Mouse (Mus musculus) cerebellum, adult 2 months (tissue): Measurements from ENCODE around the gene 6820408C15Rik. TPM values are rescaled to one million over a fixed set of nuclear protein-coding genes. Genes with fewer than 3 reads are reported as not detected.

Experiments used
- DNase-seq, 2 experiments: peaks; one replicate each; pipeline ENCODE4 v3.0.0; 2021
- H3K27ac ChIP-seq: fragments of 200-500 bp; 2 replicates; pipeline ENCODE4 v1.5.1; 2012; ENCODE audit warnings: low read length, control low read depth, inconsistent platforms; ENCODE audit not compliant: insufficient read depth
- H3K27me3 ChIP-seq: fragments of 200-500 bp; 2 replicates; pipeline ENCODE4 v1.6.1; 2012; ENCODE audit warnings: inconsistent platforms, mild to moderate bottlenecking, low read length, moderate library complexity; ENCODE audit not compliant: control insufficient read depth, insufficient read depth
- H3K4me1 ChIP-seq: fragments of 200-500 bp; 2 replicates; pipeline ENCODE4 v1.6.1; 2011; ENCODE audit warnings: low read length; ENCODE audit not compliant: control insufficient read depth, insufficient read depth
- H3K4me3 ChIP-seq: fragments of 200-500 bp; replicated peaks from 2 replicates; pipeline ENCODE3; 2011; ENCODE audit warnings: mild to moderate bottlenecking, low read depth, low read length, control low read depth; ENCODE audit not compliant: insufficient read depth
- CTCF ChIP-seq: fragments of 200-500 bp; IDR thresholded peaks from 2 replicates; pipeline ENCODE4 v1.5.1; 2011; ENCODE audit warnings: low read depth, mild to moderate bottlenecking, control low read depth, low read length, moderate library complexity, borderline replicate concordance; ENCODE audit not compliant: insufficient read depth
- POLR2A ChIP-seq: fragments of 200-500 bp; IDR thresholded peaks from 2 replicates; pipeline ENCODE4 v1.6.1; 2011; ENCODE audit warnings: low read length, control low read depth, borderline replicate concordance; ENCODE audit not compliant: insufficient read depth
- WGBS: fragments of 180-500 bp; shearing (Covaris S2); methylation state at CpG from one replicate; pipeline ENCODE4 v1.1.7; 2018; 5-methylcytosine and 5-hydroxymethylcytosine counted together
- polyA plus RNA-seq: library from polyadenylated mRNA; depleted of rRNA; stranded (reverse); fragments of >200 nt; gene quantifications from 2 replicates; pipeline ENCODE4 v1.2.3, GENCODE M21; 2012

The 6820408C15Rik gene
- polyA plus RNA-seq, 1 experiment: 2.6 TPM

DNA sequence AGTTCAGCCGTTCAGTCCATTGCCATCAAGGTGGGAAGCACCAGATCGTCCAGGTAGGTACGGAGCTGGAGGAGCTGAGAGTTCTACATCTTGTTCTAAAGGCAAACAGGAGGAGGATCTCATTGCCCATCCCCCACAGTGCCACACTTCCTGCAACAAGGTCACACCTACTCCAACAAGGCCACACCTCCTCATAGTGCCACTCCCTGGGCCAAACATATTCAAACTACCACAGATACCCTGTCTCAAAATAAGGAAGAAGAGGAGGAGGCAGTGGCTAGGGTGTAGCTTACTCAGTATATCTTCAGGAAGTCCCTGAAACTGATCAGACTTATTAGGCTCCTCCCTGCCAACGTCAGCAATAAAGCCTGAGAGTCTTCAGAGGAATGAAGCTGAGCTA lies 31.2 kb upstream of the 6820408C15Rik start:
- TF ChIP-seq CTCF (no peak), POLR2A (no peak)
- Histone ChIP-seq H3K4me3 (no peak overlapping the region), H3K27me3 (no peaks in the 10 kb centered on the region), H3K4me1 (no peaks in the 10 kb centered on the region), H3K27ac (no peak overlapping the region)
- DNase-seq: no peak
- WGBS: 85% methylated on average over 4 of the region's 4 CpGs

GRCm38 (mm10) chr2:152392786-152393185 lies 22.6 kb upstream of the 6820408C15Rik start:
- TF ChIP-seq CTCF (peak; percentile 92), POLR2A (no peak)
- Histone ChIP-seq H3K27me3 (no peaks in the 10 kb centered on the region), H3K4me1 (0 out of 2 replicates have a peak, but pooled peaks cover 8% of the 10 kb centered on the region), H3K27ac (no peak overlapping the region), H3K4me3 (no peak overlapping the region)
- peak; percentile 53 to 67 for DNase-seq
- 2% methylated on average over 3 of the region's 3 CpGs for WGBS

DNA sequence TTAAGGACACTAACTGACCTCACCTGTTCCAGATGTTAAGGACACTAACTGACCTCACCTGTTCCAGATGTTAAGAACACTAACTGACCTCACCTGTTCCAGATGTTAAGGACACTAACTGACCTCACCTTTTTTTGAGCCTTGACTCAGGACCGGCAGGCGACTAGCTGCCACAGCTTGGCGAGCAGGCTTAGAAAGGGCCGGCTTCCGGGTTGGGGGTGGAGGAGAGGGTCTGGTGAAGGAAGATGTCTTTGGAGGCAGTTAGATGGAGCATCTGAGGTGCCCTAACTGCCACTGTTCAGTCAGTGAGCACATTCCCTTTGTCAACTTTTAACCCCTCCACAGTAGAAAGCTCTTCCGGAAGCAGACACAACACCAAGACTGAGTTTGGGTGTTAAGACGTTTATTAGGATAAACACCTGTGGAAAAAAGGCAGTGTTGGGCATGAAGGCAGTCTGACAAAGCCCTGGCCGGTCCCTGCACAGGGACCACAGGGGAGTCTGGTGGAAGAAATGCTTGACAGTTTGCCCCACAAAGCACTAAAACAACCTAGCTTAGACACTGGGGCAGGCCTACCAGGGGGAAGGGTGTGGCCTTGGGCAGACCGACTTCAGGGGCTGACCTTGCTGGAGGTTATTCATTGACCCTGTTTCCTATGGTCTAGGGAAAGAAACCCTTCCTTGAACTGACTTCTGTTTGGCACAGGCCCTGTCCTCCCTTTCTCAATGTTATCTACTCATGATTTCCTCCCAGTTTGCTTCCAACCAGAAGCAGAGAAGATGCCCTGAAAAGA lies 22.0 kb upstream of the 6820408C15Rik start:
- no peak for DNase-seq
- Histone ChIP-seq H3K27me3 (no peaks in the 10 kb centered on the region), H3K27ac (no peak overlapping the region), H3K4me1 (0 out of 2 replicates have a peak, but pooled peaks cover 8% of the 10 kb centered on the region), H3K4me3 (no peak overlapping the region)
- TF ChIP-seq POLR2A: no peak
- TF ChIP-seq CTCF: no peak
- 54% methylated on average over 9 of the region's 9 CpGs for WGBS

GRCm38 (mm10) chr2:152395271-152395920 lies 20.0 kb upstream of the 6820408C15Rik start:
- 32% methylated on average over 13 of the region's 13 CpGs for WGBS
- H3K27me3 ChIP-seq: no peaks in the 10 kb centered on the region
- 0 out of 2 replicates have a peak, but pooled peaks cover 8% of the 10 kb centered on the region for H3K4me1 ChIP-seq
- H3K27ac ChIP-seq: no peak overlapping the region
- TF ChIP-seq POLR2A: no peak
- no peak for TF ChIP-seq CTCF
- DNase-seq: no peak
- peak overlapping the region; percentile 78 for H3K4me3 ChIP-seq

DNA sequence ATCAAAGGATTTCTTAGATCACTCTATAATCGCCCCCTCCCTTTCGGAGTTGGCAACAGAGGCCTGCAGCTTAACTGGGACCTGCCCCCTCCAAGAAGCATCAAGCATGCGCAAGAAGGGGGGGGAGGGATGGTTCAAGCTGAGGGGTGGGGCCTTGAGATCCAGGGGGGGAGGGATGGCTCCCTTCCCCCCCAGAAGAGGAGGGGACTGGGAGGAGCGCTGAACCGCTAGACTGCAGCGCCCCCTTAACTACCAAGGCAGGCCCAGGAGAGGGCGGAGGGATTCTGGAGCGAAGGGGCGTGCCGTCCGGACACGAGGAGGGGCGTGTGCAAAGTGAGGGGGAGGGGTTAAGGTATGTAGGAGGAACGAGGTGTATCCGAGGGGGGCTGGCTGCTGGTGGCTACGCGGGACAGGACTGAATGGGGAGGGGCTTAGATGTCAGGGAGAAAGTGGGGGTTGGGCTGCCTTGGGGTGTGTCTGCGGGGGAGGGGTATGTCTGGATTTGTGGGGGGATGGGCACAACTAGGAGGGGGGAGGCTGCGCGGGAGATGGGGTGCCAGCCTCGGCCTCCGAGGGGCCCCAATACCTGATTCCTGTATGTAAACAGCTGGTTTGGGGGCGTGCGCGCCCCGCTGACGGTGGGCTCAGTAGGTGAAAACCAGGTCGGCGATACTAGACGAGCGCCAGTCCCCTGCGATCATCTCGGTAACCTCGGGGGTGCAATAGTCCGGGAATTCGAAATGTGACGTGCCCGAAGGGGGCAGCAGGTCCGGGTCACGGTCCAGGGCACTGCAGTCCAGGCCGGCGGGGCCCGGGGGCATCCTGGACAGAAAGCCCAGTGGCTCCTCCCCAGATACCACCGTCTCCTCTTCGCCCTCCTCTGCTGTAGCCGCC lies 19.0 kb upstream of the 6820408C15Rik start:
- peak overlapping the region; percentile 19; the same call in 1 of the 2 replicates for H3K27ac ChIP-seq
- WGBS: 1% methylated on average over 44 of the region's 46 CpGs
- 0 out of 2 replicates have a peak, but pooled peaks cover 8% of the 10 kb centered on the region for H3K4me1 ChIP-seq
- H3K27me3 ChIP-seq: no peaks in the 10 kb centered on the region
- TF ChIP-seq POLR2A (no peak), CTCF (no peak)
- peak; percentile 58 to 65 for DNase-seq
- peak overlapping the region; percentile 78 for H3K4me3 ChIP-seq

DNA sequence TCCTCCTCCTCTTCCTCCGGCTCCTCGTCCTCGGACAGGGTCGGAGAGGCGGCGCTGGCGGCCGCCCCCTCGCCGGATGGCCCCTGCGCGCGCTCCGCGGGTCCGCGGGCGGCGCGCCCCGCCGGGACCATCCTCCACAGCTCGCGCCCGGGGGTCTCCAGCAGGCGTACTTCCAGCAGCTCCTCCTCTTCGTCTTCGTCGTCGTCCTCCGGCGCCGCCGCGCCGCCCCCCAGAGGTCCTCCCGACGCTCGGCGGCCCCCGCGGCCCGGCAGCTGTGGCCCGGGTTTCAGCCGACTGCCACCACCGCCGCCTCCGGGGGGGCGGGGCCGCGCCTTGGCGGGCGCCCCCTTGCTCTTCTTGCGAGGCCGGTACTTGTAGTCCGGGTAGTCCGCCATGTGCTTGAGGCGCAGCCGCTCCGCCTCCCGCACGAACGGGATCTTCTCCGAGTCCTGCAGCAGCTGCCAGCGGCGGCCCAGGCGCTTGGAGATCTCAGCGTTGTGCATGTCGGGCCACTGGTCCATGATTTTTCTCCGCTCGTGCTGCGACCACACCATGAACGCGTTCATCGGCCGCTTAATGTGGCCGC lies 18.3 kb upstream of the 6820408C15Rik start:
- TF ChIP-seq CTCF (no peak), POLR2A (no peak)
- Histone ChIP-seq H3K27me3 (no peaks in the 10 kb centered on the region), H3K4me3 (peak overlapping the region; percentile 78), H3K4me1 (0 out of 2 replicates have a peak, but pooled peaks cover 8% of the 10 kb centered on the region), H3K27ac (peak overlapping the region; percentile 71)
- WGBS: under 1% methylated on average over 76 of the region's 77 CpGs
- peak; percentile 57 to 67 for DNase-seq
